Mouse (Mus musculus) thymus, postnatal 4 days (tissue): ENCODE data around the gene Fam81a.

Experiments used
- DNase-seq: peaks from one replicate; pipeline ENCODE4 v3.0.0; 2021

The Fam81a gene

DNA sequence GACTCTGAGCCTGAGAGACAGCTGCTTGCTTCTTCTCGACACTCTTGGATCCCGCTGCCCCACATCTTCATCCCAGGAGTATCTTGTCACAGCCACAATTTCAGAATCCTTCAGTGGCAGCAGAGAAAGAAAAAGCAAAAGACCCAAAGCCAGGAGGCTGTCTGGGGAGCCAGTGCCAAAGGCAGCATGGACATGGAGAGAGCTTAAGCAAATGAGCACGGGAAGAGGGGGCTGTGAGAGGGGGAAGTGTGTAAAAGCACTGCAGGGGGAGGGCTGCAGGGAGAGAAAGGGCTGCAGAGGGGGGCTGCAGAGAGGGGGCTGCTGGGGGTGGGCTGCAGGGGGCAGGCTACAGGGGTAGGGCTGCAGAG lies 93.0 kb downstream of the Fam81a start:
- DNase-seq, result no peak

DNA sequence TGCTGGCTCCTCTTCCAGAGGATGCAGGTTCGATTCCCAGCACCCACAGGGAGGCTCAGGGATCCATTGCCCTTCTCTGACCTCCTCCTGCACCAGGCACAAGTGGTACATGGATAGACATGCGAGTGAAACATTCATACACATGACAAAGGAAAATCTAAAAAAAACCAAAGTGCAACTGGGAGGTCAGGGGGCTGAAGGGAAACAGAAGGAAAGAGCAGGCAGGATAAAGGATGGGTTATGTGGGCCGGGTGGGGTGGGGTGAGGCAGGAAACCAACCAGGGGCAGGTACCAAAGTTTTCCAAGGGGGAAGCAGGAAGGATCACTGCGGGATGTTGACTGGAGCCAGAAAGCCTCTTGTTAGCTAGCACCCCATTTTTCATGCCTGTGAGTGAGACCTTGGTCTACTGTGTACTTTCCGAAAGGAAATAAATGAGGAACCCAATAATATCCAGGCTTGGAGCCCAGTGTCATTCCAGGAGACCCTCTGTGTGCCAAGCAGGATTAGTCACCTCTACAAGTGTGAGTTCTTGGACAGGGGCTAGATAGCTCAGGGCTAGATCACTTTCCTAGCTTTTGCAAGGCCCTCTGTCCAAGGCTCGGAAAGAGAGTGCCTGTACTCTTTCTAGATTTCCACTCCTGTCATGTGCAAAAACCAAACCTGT lies 93.5 kb downstream of the Fam81a start:
- no peak for DNase-seq

DNA sequence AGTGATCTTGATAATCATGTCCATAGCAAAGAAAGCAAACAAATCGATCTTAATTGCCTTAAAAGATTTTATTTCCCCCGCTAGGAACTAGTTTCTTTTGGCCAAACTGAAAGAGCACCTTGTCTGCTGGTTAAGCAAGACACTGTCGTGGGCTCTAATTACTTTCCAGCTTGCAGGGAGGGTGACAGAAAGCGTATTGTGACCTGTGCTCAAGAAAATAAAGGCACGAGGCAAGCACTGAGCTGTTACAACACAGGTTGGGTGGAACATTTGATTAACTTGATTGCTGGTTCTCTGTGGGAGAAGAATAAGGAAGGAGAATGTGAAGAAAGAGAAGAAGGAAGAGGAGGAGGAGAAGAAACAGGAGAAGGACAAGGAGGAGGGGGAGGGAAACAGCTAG lies 94.1 kb downstream of the Fam81a start:
- DNase-seq, result no peak

DNA sequence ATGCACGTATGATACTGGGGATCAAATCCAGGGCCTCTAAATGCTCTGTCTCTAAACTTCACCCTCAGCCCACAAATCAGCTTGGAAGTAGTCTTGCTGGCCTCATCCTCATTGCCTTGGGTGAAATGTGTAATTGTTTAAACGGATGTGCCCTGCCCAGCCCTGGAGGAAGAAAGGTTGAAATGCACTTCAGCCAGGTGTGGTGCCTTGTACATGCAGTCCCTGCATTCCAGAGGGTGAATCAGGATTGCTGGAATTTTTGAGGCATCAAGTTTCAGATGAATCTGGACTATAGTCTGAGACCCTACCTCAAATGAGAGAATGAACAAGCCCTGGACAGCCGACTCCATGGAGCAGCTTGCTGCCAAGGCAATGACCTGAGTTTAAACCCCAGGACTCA lies 94.5 kb downstream of the Fam81a start:
- DNase-seq, result no peak

DNA sequence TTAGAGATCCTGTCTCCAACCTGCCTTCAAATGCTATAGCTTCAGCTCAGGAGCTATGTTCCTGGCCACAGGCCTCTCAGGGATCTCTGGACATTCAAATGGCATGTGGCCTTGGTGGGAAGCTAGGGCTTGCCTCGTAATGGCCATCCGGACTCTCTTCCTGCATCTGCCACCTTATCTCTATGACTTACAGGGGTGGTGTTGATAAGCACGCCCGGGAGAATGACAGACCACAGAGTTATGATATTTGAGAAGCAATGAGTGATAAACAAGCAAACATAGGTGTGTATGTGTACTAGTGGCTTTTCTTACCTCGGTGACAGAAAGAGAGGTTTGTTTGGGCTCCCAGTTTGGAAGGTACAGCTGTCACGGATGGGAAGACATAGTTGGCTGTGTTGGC lies 96.1 kb downstream of the Fam81a start:
- DNase-seq, result no peak

DNA sequence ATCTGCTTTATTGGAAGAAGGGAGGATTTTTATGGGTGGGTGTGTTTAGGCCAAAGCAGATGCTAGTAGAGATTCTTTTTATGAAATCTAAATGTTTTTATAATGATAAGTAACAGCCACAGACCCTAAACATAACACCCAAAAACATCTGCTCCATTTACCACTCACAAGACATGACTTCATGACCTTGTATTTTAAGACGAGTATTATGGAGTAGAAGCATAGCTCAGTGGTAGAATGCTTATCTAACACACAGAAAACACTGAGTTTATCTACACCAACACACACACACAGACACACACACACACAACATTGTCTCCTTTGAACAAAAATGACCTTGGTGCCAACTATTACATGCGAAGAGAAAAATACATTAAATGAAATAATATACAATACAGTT lies 97.5 kb downstream of the Fam81a start:
- DNase-seq, result no peak

DNA sequence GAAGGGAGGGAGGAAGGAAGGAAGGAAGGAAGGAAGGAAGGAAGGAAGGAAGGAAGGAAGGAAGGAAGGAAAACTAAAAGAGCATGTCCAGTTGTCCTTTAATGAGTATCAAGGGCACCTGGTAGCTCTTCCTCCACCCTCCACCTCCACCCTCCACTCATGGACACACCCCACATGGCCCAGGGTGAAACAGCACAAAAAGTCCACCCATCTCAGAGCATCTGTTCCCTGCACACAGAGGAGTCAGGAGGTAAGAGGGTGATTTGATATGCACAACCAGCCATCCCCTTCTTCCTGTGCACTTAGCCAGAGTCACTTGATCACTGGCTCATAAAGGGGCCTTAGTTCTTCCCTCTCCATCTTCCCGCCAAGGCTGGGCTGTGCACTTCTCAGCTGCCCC lies 99.4 kb downstream of the Fam81a start:
- DNase-seq, result no peak

DNA sequence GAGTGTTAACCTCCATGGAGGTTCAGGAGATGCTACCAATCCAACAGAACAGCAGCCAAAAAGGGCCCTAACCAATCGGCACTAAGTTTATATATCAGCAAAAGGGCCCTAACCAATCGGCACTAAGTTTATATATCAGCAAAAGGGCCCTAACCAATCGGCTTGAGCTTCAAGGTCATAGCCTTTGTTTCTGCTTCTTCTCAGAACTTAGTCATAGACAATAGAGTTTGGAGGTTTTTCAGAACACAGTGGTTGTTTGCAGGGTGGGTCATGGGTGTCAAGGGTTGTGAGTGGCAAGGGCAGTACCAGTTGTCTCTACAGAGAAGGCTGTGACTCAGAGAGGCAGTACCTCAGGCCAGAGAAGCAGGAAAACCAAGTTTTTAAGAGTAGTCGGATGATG lies 100.2 kb downstream of the Fam81a start:
- DNase-seq, result no peak

DNA sequence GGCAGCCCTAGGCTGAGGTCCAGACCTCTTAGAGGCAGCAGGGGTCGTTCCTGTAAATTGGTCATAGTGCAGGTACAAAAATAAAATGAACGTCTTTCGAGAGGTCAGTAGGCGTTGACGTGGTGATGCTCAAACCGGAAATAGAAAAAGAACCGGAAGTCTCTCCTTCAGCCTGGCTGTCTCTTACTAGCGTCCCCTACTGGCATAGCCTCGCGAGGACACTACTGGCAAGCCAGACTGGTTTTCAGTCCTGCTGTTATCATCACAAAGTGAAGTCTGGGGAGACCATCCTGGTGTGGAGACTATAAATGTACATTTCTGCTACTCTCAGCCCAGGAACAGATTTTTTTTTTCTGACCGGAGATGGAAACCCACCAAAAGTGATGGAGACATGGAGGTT lies 101.8 kb downstream of the Fam81a start:
- DNase-seq, result peak; percentile 31

DNA sequence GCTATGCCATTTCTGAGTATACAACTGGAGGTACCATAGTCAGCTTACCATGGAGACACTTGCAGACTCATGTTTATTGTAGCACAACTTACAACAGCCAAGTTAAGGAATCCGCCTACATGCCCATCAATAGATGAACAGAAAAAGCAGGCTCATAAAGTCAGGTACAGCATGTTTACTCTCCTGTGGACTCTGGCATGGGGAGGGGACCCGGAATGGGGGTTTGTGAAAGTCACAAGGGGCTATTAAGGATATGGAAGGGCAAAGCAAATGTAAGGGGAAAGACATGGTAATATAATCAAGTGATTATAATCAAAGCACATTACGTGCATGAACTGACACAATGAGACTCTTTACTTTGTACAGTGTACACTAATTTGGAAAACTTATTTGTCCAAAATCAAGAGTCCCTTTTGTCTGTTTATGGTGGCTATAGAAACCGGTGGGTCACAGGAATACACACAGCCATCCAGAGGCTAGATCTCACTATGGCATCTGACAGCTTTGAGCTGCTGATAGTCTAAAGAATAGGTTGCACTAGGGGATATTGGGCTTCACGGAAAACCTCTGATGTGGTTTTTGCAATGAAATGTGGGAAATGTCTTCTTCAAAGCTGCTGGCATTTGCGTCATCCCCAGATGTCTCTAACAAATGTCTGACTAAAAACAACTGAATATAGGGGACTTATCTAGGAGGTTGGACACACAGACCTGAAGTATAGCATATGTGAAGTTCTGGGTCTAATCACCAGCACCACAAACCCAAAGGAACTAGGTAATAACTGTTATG lies 102.6 kb downstream of the Fam81a start:
- no peak for DNase-seq
